Mouse (Mus musculus): ENCODE results near the gene Mzt1.

GRCm38 (mm10) chr14:99029987-99030386 is 15.9 kb downstream of the Mzt1 start:
- TF ChIP-seq CTCF (IDR thresholded peaks at IDR 0.05; ENCODE audit: extremely low read depth, insufficient read depth, low read length): no peak
- TF ChIP-seq POLR2A (IDR thresholded peaks at IDR 0.05; ENCODE audit: extremely low read depth, insufficient read depth, low read length): no peak
